Mouse (Mus musculus) lung, postnatal 0 days (tissue): ENCODE data around the gene Arhgef19. TPM values are rescaled to one million over a fixed set of nuclear protein-coding genes. Genes with fewer than 3 reads are reported as not detected.

ENCODE experiments used
- ATAC-seq: fragments of 200-750 bp; cut with Nextera tagmentation; 2 replicates; pipeline ENCODE4 v1.8.0; 2017; ENCODE audit warnings: moderate library complexity
- DNase-seq: peaks from one replicate; pipeline ENCODE4 v3.0.0-alpha.2; 2016; ENCODE audit warnings: low spot score
- H3K27ac ChIP-seq: fragments of 300-500 bp; sonication (generic); 2 replicates; pipeline ENCODE4 v1.5.1; 2014; ENCODE audit warnings: antibody characterized with exemption, mild to moderate bottlenecking, low read length, mixed read lengths
- H3K27me3 ChIP-seq: fragments of 300-500 bp; sonication (generic); replicated peaks from 2 replicates; pipeline ENCODE4 v1.6.1; 2014; ENCODE audit warnings: low read length, mixed read lengths; ENCODE audit not compliant: insufficient read depth
- H3K36me3 ChIP-seq: fragments of 300-500 bp; sonication (generic); 2 replicates; pipeline ENCODE4 v1.6.1; 2014; ENCODE audit warnings: low read length, mixed read lengths; ENCODE audit not compliant: insufficient read depth
- H3K4me1 ChIP-seq: fragments of 300-500 bp; sonication (generic); 2 replicates; pipeline ENCODE4 v1.6.1; 2014; ENCODE audit warnings: antibody characterized with exemption, low read depth, low read length, mixed read lengths; ENCODE audit not compliant: insufficient read depth
- H3K4me2 ChIP-seq: fragments of 300-500 bp; sonication (generic); replicated peaks from 2 replicates; pipeline ENCODE4 v1.6.1; 2014; ENCODE audit warnings: low read depth, mild to moderate bottlenecking, low read length, moderate library complexity, mixed read lengths
- H3K4me3 ChIP-seq: fragments of 300-500 bp; sonication (generic); 2 replicates; pipeline ENCODE4 v1.5.1; 2014; ENCODE audit warnings: low read depth, low read length
- H3K9ac ChIP-seq: fragments of 300-500 bp; sonication (generic); replicated peaks from 2 replicates; pipeline ENCODE4 v1.6.1; 2014; ENCODE audit warnings: low read depth, mild to moderate bottlenecking
- H3K9me3 ChIP-seq: fragments of 300-500 bp; sonication (generic); 2 replicates; pipeline ENCODE4 v1.6.1; 2016; ENCODE audit warnings: low read length, mixed read lengths
- CTCF ChIP-seq: IDR thresholded peaks from 2 replicates; pipeline ENCODE4 v1.5.1; 2016; ENCODE audit warnings: antibody characterized with exemption, mild to moderate bottlenecking
- EP300 ChIP-seq: IDR thresholded peaks from 2 replicates; pipeline ENCODE4 v1.6.1; 2016; ENCODE audit warnings: antibody characterized with exemption, mild to moderate bottlenecking, control low read depth
- WGBS: fragments of 180-500 bp; shearing (Covaris S2); extraction: QIAGEN DNeasy Blood & Tissue Kit; methylation state at CpG from one replicate; pipeline ENCODE4 v1.1.7; 2014; 5-methylcytosine and 5-hydroxymethylcytosine counted together
- polyA plus RNA-seq: library from polyadenylated mRNA; unstranded; fragments of >200 nt; fragmentation: Nextera tagmentation; extraction: Ambion mirVana; gene quantifications from 2 replicates; pipeline ENCODE4 v1.2.1, GENCODE M21; 2015

The Arhgef19 gene
- polyA plus RNA-seq, 1 experiment from 2014 or later = 2.9 TPM

GRCm38 (mm10) chr4:141228687-141229086, 10.6 kb upstream of the Arhgef19 start:
- H3K27ac ChIP-seq = no peak overlapping the region
- ATAC-seq (no peak), DNase-seq (no peak)
- TF ChIP-seq EP300 (no peak), CTCF (no peak)
- H3K27me3 ChIP-seq = no peaks in the 10 kb centered on the region
- no peak overlapping the region for H3K4me3 ChIP-seq
- 76% methylated on average over 7 of the region's 7 CpGs for WGBS
- H3K9me3 ChIP-seq = no peaks in the 10 kb centered on the region
- H3K4me2 ChIP-seq = no peak overlapping the region
- H3K9ac ChIP-seq = no peak overlapping the region
- no peaks in the 10 kb centered on the region for H3K4me1 ChIP-seq
- H3K36me3 ChIP-seq = no peaks in the 10 kb centered on the region

- ATAC-seq (no peak), DNase-seq (no peak)
- no peaks in the 10 kb centered on the region for H3K36me3 ChIP-seq
- 84% methylated on average over 4 of the region's 4 CpGs for WGBS
- H3K9ac ChIP-seq = no peak overlapping the region
- H3K4me3 ChIP-seq = no peak overlapping the region
- H3K27me3 ChIP-seq = no peaks in the 10 kb centered on the region
- H3K27ac ChIP-seq = no peak overlapping the region
- H3K9me3 ChIP-seq = no peaks in the 10 kb centered on the region
- no peak overlapping the region for H3K4me2 ChIP-seq
- H3K4me1 ChIP-seq = no peaks in the 10 kb centered on the region
- TF ChIP-seq EP300 (no peak), CTCF (no peak)
Observed at GRCm38 (mm10) chr4:141233196-141233595, 6.1 kb upstream of the Arhgef19 start.

DNA sequence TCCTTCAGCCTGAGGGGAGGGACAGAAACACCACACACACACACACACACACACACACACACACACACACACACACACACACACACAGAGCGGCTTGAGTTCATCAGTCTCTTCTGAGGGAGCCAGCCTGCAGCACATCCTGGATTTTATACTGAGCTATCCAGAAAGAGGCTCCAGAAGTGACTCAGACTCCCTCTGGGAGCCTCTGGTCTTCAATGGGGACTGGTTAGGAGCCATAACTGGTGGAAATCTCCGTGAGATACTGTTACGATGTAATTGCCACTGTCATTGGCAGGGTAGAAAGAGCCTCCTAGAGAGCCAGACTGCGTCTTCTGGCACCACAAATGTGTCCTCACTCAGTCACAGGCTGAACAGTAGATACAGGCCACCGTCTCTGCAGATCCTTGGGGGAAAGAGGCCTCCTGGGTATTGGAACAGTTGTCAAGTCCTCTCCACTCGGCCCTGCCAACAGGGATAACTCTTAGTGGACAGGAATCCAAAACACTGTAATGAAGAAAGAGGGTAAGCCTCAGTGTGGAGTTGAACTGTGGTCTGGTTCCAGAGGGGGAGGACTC, 3.7 kb upstream of the Arhgef19 start:
- no peaks in the 10 kb centered on the region for H3K9me3 ChIP-seq
- WGBS = 68% methylated on average over 6 of the region's 6 CpGs
- no peaks in the 10 kb centered on the region for H3K36me3 ChIP-seq
- no peak for DNase-seq
- no peak for ATAC-seq
- H3K4me2 ChIP-seq = no peak overlapping the region
- no peak overlapping the region for H3K9ac ChIP-seq
- no peak overlapping the region for H3K4me3 ChIP-seq
- H3K4me1 ChIP-seq = peaks cover 9% of the 10 kb centered on the region; the same call in 1 of the 2 replicates
- H3K27ac ChIP-seq = no peak overlapping the region
- TF ChIP-seq CTCF = no peak
- TF ChIP-seq EP300 = no peak
- H3K27me3 ChIP-seq = peaks cover 2% of the 10 kb centered on the region; the same call in 1 of the 2 replicates

DNA sequence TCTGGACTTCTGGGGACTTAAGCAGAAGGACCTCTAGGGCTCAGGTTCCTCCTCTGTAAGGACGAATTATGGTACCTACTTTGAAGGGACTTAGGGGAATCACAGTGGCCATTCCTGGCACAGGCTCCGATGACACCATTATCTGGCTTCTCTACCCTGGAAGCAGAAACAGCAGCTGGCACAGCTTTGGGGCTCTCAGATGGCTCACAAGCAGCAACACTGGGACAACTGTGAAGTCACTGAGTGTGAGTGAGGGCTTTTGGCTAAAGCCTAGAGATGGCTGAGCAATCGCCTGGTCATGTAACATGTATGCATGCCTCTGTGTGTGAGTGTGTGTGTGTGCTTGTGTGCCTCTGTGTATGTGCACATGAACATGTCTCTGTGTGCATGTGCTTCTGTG, 2.4 kb upstream of the Arhgef19 start:
- 66% methylated on average over 3 of the region's 3 CpGs for WGBS
- no peaks in the 10 kb centered on the region for H3K36me3 ChIP-seq
- no peak for TF ChIP-seq CTCF
- TF ChIP-seq EP300 = no peak
- ATAC-seq (no peak), DNase-seq (no peak)
- peaks cover 13% of the 10 kb centered on the region for H3K27me3 ChIP-seq
- no peak overlapping the region for H3K9ac ChIP-seq
- no peak overlapping the region for H3K4me2 ChIP-seq
- H3K4me3 ChIP-seq = no peak overlapping the region
- no peak overlapping the region for H3K27ac ChIP-seq
- peaks cover 20% of the 10 kb centered on the region; the same call in 1 of the 2 replicates for H3K4me1 ChIP-seq
- H3K9me3 ChIP-seq = no peaks in the 10 kb centered on the region

- Histone ChIP-seq H3K9ac (no peak overlapping the region; the same call in 1 of the 2 replicates), H3K4me3 (peak overlapping the region; percentile 30), H3K27me3 (peaks cover 13% of the 10 kb centered on the region), H3K4me1 (peaks cover 24% of the 10 kb centered on the region; the same call in 1 of the 2 replicates), H3K9me3 (no peaks in the 10 kb centered on the region), H3K4me2 (peak overlapping the region; percentile 61), H3K27ac (no peak overlapping the region), H3K36me3 (no peaks in the 10 kb centered on the region)
- ATAC-seq = no peak
- DNase-seq = no peak
- TF ChIP-seq CTCF (peak; percentile 18; the same call in 1 of the 2 replicates), EP300 (no peak)
- WGBS = 6% methylated on average over 20 of the region's 20 CpGs
Observed at GRCm38 (mm10) chr4:141238492-141239387, 559 bp upstream of the Arhgef19 start.

DNA sequence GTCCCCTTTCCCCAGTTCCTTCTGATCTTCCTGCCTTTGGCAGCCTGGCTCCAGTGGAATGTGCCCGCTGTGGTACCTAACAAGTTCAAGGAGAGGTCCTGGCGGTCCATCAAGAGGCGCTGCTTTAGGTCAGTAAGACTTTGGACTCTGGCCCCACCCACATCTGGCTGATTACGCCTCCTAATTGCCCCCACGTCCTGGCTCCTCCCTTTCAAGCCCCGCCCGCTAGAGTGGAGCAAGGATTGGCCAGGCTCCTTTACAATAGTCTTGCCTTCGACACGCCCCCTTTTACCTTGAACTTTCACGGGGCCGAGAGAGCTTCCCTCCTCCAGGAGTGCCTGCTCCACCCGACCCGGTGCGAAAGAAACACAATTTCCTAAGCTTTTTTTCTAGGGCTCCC, 1.3 kb downstream of the Arhgef19 start:
- H3K36me3 ChIP-seq = no peaks in the 10 kb centered on the region
- peak; percentile 69 for ATAC-seq
- peak; percentile 95 for DNase-seq
- H3K4me2 ChIP-seq = peak overlapping the region; percentile 34
- no peak overlapping the region for H3K9ac ChIP-seq
- H3K27me3 ChIP-seq = peaks cover 13% of the 10 kb centered on the region
- peak overlapping the region; percentile 8; the same call in 1 of the 2 replicates for H3K4me3 ChIP-seq
- no peaks in the 10 kb centered on the region for H3K9me3 ChIP-seq
- H3K27ac ChIP-seq = peak overlapping the region; percentile 64
- peaks cover 24% of the 10 kb centered on the region; the same call in 1 of the 2 replicates for H3K4me1 ChIP-seq
- TF ChIP-seq CTCF (no peak), EP300 (no peak)
- WGBS = under 1% methylated on average over 14 of the region's 14 CpGs
